Mouse (Mus musculus) heart, adult 2 months (tissue): Measurements from ENCODE around the gene Slpi.

Experiments used
- CTCF ChIP-seq: fragments of 200-600 bp; IDR thresholded peaks from 2 replicates; pipeline ENCODE4 v1.8.1; 2022; ENCODE audit warnings: antibody characterized with exemption, mild to moderate bottlenecking, moderate library complexity
- EP300 ChIP-seq: fragments of 200-500 bp; IDR thresholded peaks from 2 replicates; pipeline ENCODE4 v1.6.1; 2011; ENCODE audit warnings: low read depth, low read length, control low read depth; ENCODE audit not compliant: insufficient read depth

DNA sequence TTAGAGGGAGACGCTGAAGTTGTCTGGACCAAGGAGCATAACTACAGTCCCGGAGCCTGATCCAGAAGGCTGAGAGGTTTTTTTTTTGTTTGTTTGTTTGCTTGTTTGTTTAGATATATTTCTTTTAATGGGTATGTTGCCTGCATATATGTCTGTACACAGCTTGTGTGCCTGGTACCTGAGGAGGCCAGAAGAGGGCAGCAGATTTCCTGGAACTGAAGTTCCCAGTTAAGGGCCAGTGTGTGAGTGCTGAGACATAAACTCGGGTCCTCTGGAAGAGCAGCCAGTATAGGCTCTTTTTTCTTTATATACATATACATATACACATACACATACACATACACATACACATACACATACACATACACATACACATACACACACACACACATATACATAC lies 30.5 kb downstream of the Slpi start:
- peak; percentile 37 for TF ChIP-seq CTCF
- no peak for TF ChIP-seq EP300
